Mouse (Mus musculus) c-Kit-positive CD71-positive TER-119-negative erythroid progenitor cells, embryonic 14.5 days (primary cell): ENCODE measurements around the gene Drc3.

Experiments
- DNase-seq: peaks from one replicate; pipeline ENCODE4 v3.0.0-alpha.2; 2013; ENCODE audit warnings: low read depth

Drc3 gene

GRCm38 (mm10) chr11:60335771-60336170 is 17.4 kb upstream of the Drc3 start:
- no peak for DNase-seq

GRCm38 (mm10) chr11:60338291-60338690 is 14.8 kb upstream of the Drc3 start:
- DNase-seq: no peak

- DNase-seq: no peak
These were observed 13.8 kb upstream of the Drc3 start for GRCm38 (mm10) chr11:60339361-60339760.

GRCm38 (mm10) chr11:60345868-60346267 is 7.3 kb upstream of the Drc3 start:
- no peak for DNase-seq

GRCm38 (mm10) chr11:60346537-60346936 is 6.6 kb upstream of the Drc3 start:
- no peak for DNase-seq

- no peak for DNase-seq
These were observed 1.7 kb upstream of the Drc3 start for GRCm38 (mm10) chr11:60351388-60351787.

GRCm38 (mm10) chr11:60351925-60352371 is 1.2 kb upstream of the Drc3 start:
- no peak for DNase-seq

- no peak for DNase-seq
These were observed 2.8 kb downstream of the Drc3 start for GRCm38 (mm10) chr11:60355952-60356351.

GRCm38 (mm10) chr11:60357116-60357515 is 4.0 kb downstream of the Drc3 start:
- DNase-seq: no peak

- no peak for DNase-seq
These were observed 5.4 kb downstream of the Drc3 start for GRCm38 (mm10) chr11:60358548-60358947.

- no peak for DNase-seq
These were observed 6.0 kb downstream of the Drc3 start for GRCm38 (mm10) chr11:60359138-60359537.

- no peak for DNase-seq
These were observed 6.8 kb downstream of the Drc3 start for GRCm38 (mm10) chr11:60359936-60360335.

- no peak for DNase-seq
These were observed 7.6 kb downstream of the Drc3 start for GRCm38 (mm10) chr11:60360631-60361201.

- DNase-seq: no peak
These were observed 13.3 kb downstream of the Drc3 start for GRCm38 (mm10) chr11:60366239-60367019.

GRCm38 (mm10) chr11:60367256-60367655 is 14.1 kb downstream of the Drc3 start:
- DNase-seq: no peak

GRCm38 (mm10) chr11:60368909-60369308 is 15.8 kb downstream of the Drc3 start:
- no peak for DNase-seq

GRCm38 (mm10) chr11:60369448-60369847 is 16.3 kb downstream of the Drc3 start:
- no peak for DNase-seq

- DNase-seq: no peak
These were observed 17.3 kb downstream of the Drc3 start for GRCm38 (mm10) chr11:60370431-60370830.

- DNase-seq: no peak
These were observed 21.4 kb downstream of the Drc3 start for GRCm38 (mm10) chr11:60374481-60374880.

- no peak for DNase-seq
These were observed 30.4 kb downstream of the Drc3 start for GRCm38 (mm10) chr11:60383518-60383917.

- no peak for DNase-seq
These were observed 31.8 kb downstream of the Drc3 start for GRCm38 (mm10) chr11:60384762-60385421.

GRCm38 (mm10) chr11:60385946-60386345 is 32.8 kb downstream of the Drc3 start:
- no peak for DNase-seq

- DNase-seq: no peak
These were observed 34.8 kb downstream of the Drc3 start for GRCm38 (mm10) chr11:60387944-60388343.
